Mouse (Mus musculus): ENCODE data around the gene Olr1. TPM values are rescaled to one million over a fixed set of nuclear protein-coding genes. Genes with fewer than 3 reads are reported as not detected.
A peak's percentile ranks its signal among the peaks of the same experiment; 100 is the strongest.

Gene Olr1
- polyA plus RNA-seq, 1 experiment from 2014 or later = not detected

GRCm38 (mm10) chr6:129532556-129532941 is 25.6 kb upstream of the Olr1 start:
- no peak overlapping the region for H3K27ac ChIP-seq
- H3K36me3 ChIP-seq = no peaks in the 10 kb centered on the region; the same call in 1 of the 2 replicates
- no peak for ATAC-seq (ENCODE audit: insufficient number of reproducible peaks, low FRiP score, low TSS enrichment, low read depth)
- H3K4me3 ChIP-seq = peak overlapping the region; percentile 79
- H3K4me2 ChIP-seq = peak overlapping the region; percentile 93
- H3K9ac ChIP-seq = no peak overlapping the region
- H3K9me3 ChIP-seq = no peaks in the 10 kb centered on the region
- H3K4me1 ChIP-seq = peaks cover 14% of the 10 kb centered on the region
- no peaks in the 10 kb centered on the region for H3K27me3 ChIP-seq
- WGBS = 28% methylated on average over 7 of the region's 7 CpGs

- no peak overlapping the region for H3K4me2 ChIP-seq
- ATAC-seq (ENCODE audit: insufficient number of reproducible peaks, low FRiP score, low TSS enrichment, low read depth) = no peak
- H3K9ac ChIP-seq = no peak overlapping the region
- no peaks in the 10 kb centered on the region for H3K9me3 ChIP-seq
- no peak overlapping the region for H3K4me3 ChIP-seq
- no peaks in the 10 kb centered on the region for H3K27me3 ChIP-seq
- no peaks in the 10 kb centered on the region for H3K36me3 ChIP-seq
- peaks cover 13% of the 10 kb centered on the region for H3K4me1 ChIP-seq
- H3K27ac ChIP-seq = no peak overlapping the region
Measured at GRCm38 (mm10) chr6:129530261-129530660, 23.3 kb upstream of the Olr1 start.

- no peaks in the 10 kb centered on the region for H3K27me3 ChIP-seq
- H3K4me3 ChIP-seq = no peak overlapping the region
- H3K27ac ChIP-seq = no peak overlapping the region
- ATAC-seq (ENCODE audit: insufficient number of reproducible peaks, low FRiP score, low TSS enrichment, low read depth) = no peak
- peaks cover 8% of the 10 kb centered on the region for H3K4me1 ChIP-seq
- H3K9me3 ChIP-seq = no peaks in the 10 kb centered on the region
- no peak overlapping the region for H3K4me2 ChIP-seq
- WGBS = 81% methylated on average over 1 of the region's 1 CpGs
- no peaks in the 10 kb centered on the region for H3K36me3 ChIP-seq
- no peak overlapping the region for H3K9ac ChIP-seq
Measured at GRCm38 (mm10) chr6:129529605-129530004, 22.6 kb upstream of the Olr1 start.

GRCm38 (mm10) chr6:129527416-129527815 is 20.5 kb upstream of the Olr1 start:
- ATAC-seq (ENCODE audit: insufficient number of reproducible peaks, low FRiP score, low TSS enrichment, low read depth) = no peak
- H3K36me3 ChIP-seq = no peaks in the 10 kb centered on the region
- no peaks in the 10 kb centered on the region for H3K4me1 ChIP-seq
- H3K9ac ChIP-seq = no peak overlapping the region
- WGBS = 83% methylated on average over 2 of the region's 2 CpGs
- no peak overlapping the region for H3K27ac ChIP-seq
- H3K9me3 ChIP-seq = no peaks in the 10 kb centered on the region
- H3K4me2 ChIP-seq = no peak overlapping the region
- H3K27me3 ChIP-seq = no peaks in the 10 kb centered on the region
- H3K4me3 ChIP-seq = no peak overlapping the region

GRCm38 (mm10) chr6:129526069-129526468 is 19.1 kb upstream of the Olr1 start:
- no peaks in the 10 kb centered on the region for H3K36me3 ChIP-seq
- no peak overlapping the region for H3K9ac ChIP-seq
- no peak for ATAC-seq (ENCODE audit: insufficient number of reproducible peaks, low FRiP score, low TSS enrichment, low read depth)
- H3K4me2 ChIP-seq = no peak overlapping the region
- H3K27ac ChIP-seq = no peak overlapping the region
- H3K4me1 ChIP-seq = no peaks in the 10 kb centered on the region
- no peaks in the 10 kb centered on the region for H3K9me3 ChIP-seq
- no peaks in the 10 kb centered on the region for H3K27me3 ChIP-seq
- H3K4me3 ChIP-seq = no peak overlapping the region

GRCm38 (mm10) chr6:129517752-129518408 is 10.9 kb upstream of the Olr1 start:
- Histone ChIP-seq H3K36me3 (no peaks in the 10 kb centered on the region), H3K9me3 (no peaks in the 10 kb centered on the region), H3K27me3 (no peaks in the 10 kb centered on the region), H3K9ac (no peak overlapping the region), H3K4me3 (no peak overlapping the region), H3K4me2 (no peak overlapping the region), H3K4me1 (peaks cover under 1% of the 10 kb centered on the region; the same call in 1 of the 2 replicates), H3K27ac (no peak overlapping the region)
- WGBS = 50% methylated on average over 2 of the region's 2 CpGs
- ATAC-seq (ENCODE audit: insufficient number of reproducible peaks, low FRiP score, low TSS enrichment, low read depth) = no peak

GRCm38 (mm10) chr6:129516388-129516787 is 9.4 kb upstream of the Olr1 start:
- peaks cover 3% of the 10 kb centered on the region; the same call in 1 of the 2 replicates for H3K4me1 ChIP-seq
- H3K27me3 ChIP-seq = no peaks in the 10 kb centered on the region
- no peak overlapping the region for H3K4me3 ChIP-seq
- WGBS = 89% methylated on average over 10 of the region's 10 CpGs
- no peak for ATAC-seq (ENCODE audit: insufficient number of reproducible peaks, low FRiP score, low TSS enrichment, low read depth)
- H3K36me3 ChIP-seq = no peaks in the 10 kb centered on the region
- H3K4me2 ChIP-seq = no peak overlapping the region
- no peak overlapping the region for H3K27ac ChIP-seq
- H3K9ac ChIP-seq = no peak overlapping the region
- H3K9me3 ChIP-seq = no peaks in the 10 kb centered on the region

GRCm38 (mm10) chr6:129515068-129515467 is 8.1 kb upstream of the Olr1 start:
- Histone ChIP-seq H3K9me3 (no peaks in the 10 kb centered on the region), H3K27ac (no peak overlapping the region), H3K9ac (no peak overlapping the region), H3K4me2 (no peak overlapping the region), H3K27me3 (no peaks in the 10 kb centered on the region), H3K4me1 (peaks cover 3% of the 10 kb centered on the region; the same call in 1 of the 2 replicates), H3K36me3 (no peaks in the 10 kb centered on the region), H3K4me3 (no peak overlapping the region)
- ATAC-seq (ENCODE audit: insufficient number of reproducible peaks, low FRiP score, low TSS enrichment, low read depth) = no peak
- 83% methylated on average over 3 of the region's 3 CpGs for WGBS

GRCm38 (mm10) chr6:129514376-129514775 is 7.4 kb upstream of the Olr1 start:
- no peaks in the 10 kb centered on the region for H3K27me3 ChIP-seq
- H3K9me3 ChIP-seq = no peaks in the 10 kb centered on the region
- no peak overlapping the region for H3K27ac ChIP-seq
- H3K36me3 ChIP-seq = no peaks in the 10 kb centered on the region
- 58% methylated on average over 2 of the region's 2 CpGs for WGBS
- no peak overlapping the region for H3K4me2 ChIP-seq
- ATAC-seq (ENCODE audit: insufficient number of reproducible peaks, low FRiP score, low TSS enrichment, low read depth) = no peak
- H3K9ac ChIP-seq = no peak overlapping the region
- no peak overlapping the region for H3K4me3 ChIP-seq
- peaks cover 3% of the 10 kb centered on the region; the same call in 1 of the 2 replicates for H3K4me1 ChIP-seq

GRCm38 (mm10) chr6:129513409-129513808 is 6.4 kb upstream of the Olr1 start:
- ATAC-seq (ENCODE audit: insufficient number of reproducible peaks, low FRiP score, low TSS enrichment, low read depth) = no peak
- H3K4me2 ChIP-seq = no peak overlapping the region
- peaks cover 3% of the 10 kb centered on the region; the same call in 1 of the 2 replicates for H3K4me1 ChIP-seq
- H3K9ac ChIP-seq = no peak overlapping the region
- H3K9me3 ChIP-seq = no peaks in the 10 kb centered on the region
- WGBS = 42% methylated on average over 1 of the region's 1 CpGs
- H3K27me3 ChIP-seq = no peaks in the 10 kb centered on the region
- H3K27ac ChIP-seq = no peak overlapping the region
- H3K4me3 ChIP-seq = no peak overlapping the region
- no peaks in the 10 kb centered on the region for H3K36me3 ChIP-seq

- Histone ChIP-seq H3K4me2 (no peak overlapping the region), H3K9me3 (no peaks in the 10 kb centered on the region), H3K9ac (no peak overlapping the region), H3K4me1 (peaks cover 3% of the 10 kb centered on the region; the same call in 1 of the 2 replicates), H3K27me3 (no peaks in the 10 kb centered on the region), H3K36me3 (no peaks in the 10 kb centered on the region), H3K27ac (no peak overlapping the region), H3K4me3 (no peak overlapping the region)
- 16% methylated on average over 8 of the region's 8 CpGs for WGBS
- no peak for ATAC-seq (ENCODE audit: insufficient number of reproducible peaks, low FRiP score, low TSS enrichment, low read depth)
Measured at GRCm38 (mm10) chr6:129512868-129513267, 5.9 kb upstream of the Olr1 start.

GRCm38 (mm10) chr6:129512367-129512766 is 5.4 kb upstream of the Olr1 start, which contains the start of gene Tmem52b:
Tmem52b (plus strand) TSS chr6:129512555.
- no peak within 1 kb of the TSS for H3K4me3 ChIP-seq
- H3K27ac ChIP-seq = no peak within 1 kb of the TSS
- no peaks in the 10 kb centered on the region for H3K36me3 ChIP-seq
- H3K4me1 ChIP-seq = peaks cover 3% of the 10 kb centered on the region; the same call in 1 of the 2 replicates
- WGBS = 24% methylated on average over 3 of the region's 3 CpGs
- no peaks in the 10 kb centered on the region for H3K27me3 ChIP-seq
- ATAC-seq (ENCODE audit: insufficient number of reproducible peaks, low FRiP score, low TSS enrichment, low read depth) = no peak
- no peaks in the 10 kb centered on the region for H3K9me3 ChIP-seq
- H3K9ac ChIP-seq = no peak within 1 kb of the TSS
- no peak within 1 kb of the TSS for H3K4me2 ChIP-seq

Data from limb, embryonic 15.5 days (tissue).